Mouse (Mus musculus) neural tube, embryonic 14.5 days (tissue): Measurements from ENCODE around the gene Gm10428. TPM values are rescaled to one million over a fixed set of nuclear protein-coding genes. Genes with fewer than 3 reads are reported as not detected.
"Not testable (repeated sequence)": the region's sequence is repeated elsewhere in the genome, so short reads cannot be mapped to it uniquely, and the experiment has no call there.

Experiments used
- ATAC-seq: fragments of 200-750 bp; cut with Nextera tagmentation; 2 replicates; pipeline ENCODE4 v1.8.0; 2017; ENCODE audit warnings: low read depth, mild to moderate bottlenecking, moderate TSS enrichment, moderate library complexity
- H3K27ac ChIP-seq: fragments of 300-500 bp; sonication (generic); 2 replicates; pipeline ENCODE4 v1.5.1; 2014; ENCODE audit warnings: low read depth, mild to moderate bottlenecking, control low read depth, low read length, moderate library complexity, mixed read lengths
- H3K27me3 ChIP-seq: fragments of 300-500 bp; sonication (generic); 2 replicates; pipeline ENCODE4 v1.6.1; 2014; ENCODE audit warnings: low read length; ENCODE audit not compliant: control insufficient read depth, insufficient read depth
- H3K36me3 ChIP-seq: fragments of 300-500 bp; sonication (generic); 2 replicates; pipeline ENCODE4 v1.6.1; 2014; ENCODE audit warnings: low read length, mixed read lengths; ENCODE audit not compliant: control insufficient read depth, insufficient read depth
- H3K4me1 ChIP-seq: fragments of 300-500 bp; sonication (generic); 2 replicates; pipeline ENCODE4 v1.6.1; 2014; ENCODE audit warnings: low read length; ENCODE audit not compliant: control insufficient read depth, insufficient read depth
- H3K4me2 ChIP-seq: fragments of 300-500 bp; sonication (generic); 2 replicates; pipeline ENCODE4 v1.6.1; 2014; ENCODE audit warnings: mild to moderate bottlenecking, low read depth, low read length, control low read depth
- H3K4me3 ChIP-seq: fragments of 300-500 bp; sonication (generic); 2 replicates; pipeline ENCODE4 v1.5.1; 2014; ENCODE audit warnings: low read depth, low read length, control low read depth, mixed read lengths
- H3K9ac ChIP-seq: fragments of 300-500 bp; sonication (generic); replicated peaks from 2 replicates; pipeline ENCODE4 v1.6.1; 2014; ENCODE audit warnings: low read depth, mild to moderate bottlenecking, control low read depth, low read length, mixed read lengths
- H3K9me3 ChIP-seq: fragments of 300-500 bp; sonication (generic); 2 replicates; pipeline ENCODE4 v1.6.1; 2016; ENCODE audit warnings: low read length; ENCODE audit not compliant: control insufficient read depth
- WGBS: fragments of 180-500 bp; shearing (Covaris S2); extraction: QIAGEN DNeasy Blood & Tissue Kit; methylation state at CpG from one replicate; pipeline ENCODE4 v1.1.7; 2014; 5-methylcytosine and 5-hydroxymethylcytosine counted together
- polyA plus RNA-seq: library from polyadenylated mRNA; unstranded; fragments of >200 nt; fragmentation: Nextera tagmentation; extraction: Ambion mirVana; gene quantifications from 2 replicates; pipeline ENCODE4 v1.2.1, GENCODE M21; 2014

The Gm10428 gene
- polyA plus RNA-seq, 1 experiment from 2014 or later, result not detected

DNA sequence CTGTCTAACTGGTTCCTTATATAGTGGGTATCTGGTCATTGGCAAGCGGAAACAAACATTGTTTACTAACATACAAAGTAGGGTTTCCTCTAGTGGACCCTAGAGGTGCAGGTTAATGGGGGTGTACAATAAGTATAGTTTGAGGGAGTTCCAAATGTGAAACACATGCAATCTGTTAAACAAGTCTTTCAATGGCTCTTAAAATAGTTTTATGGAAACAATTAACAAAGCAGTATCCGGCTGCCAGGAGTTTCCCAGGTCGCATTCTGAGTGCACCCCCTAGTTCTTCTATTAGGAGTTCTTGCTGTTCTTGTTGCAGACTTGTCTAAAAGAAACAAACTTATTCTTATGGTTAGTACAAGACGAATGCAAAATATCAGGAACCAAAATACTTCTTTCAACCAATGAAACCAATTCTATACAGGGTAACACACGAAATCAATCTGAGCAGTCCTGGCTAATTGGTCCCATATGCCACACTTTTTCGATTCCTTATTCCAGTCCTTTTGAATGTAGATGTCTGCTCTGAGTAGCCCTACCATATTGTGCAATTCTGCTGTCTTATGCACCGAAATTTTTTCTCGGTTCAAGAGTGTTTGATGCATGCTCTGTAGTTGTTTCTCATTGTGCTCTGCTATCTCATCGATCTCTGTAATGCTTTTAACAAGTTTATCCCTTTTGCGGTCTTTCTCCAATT, 10.5 kb upstream of the Gm10428 start:
- Histone ChIP-seq H3K4me2 (no peak overlapping the region), H3K27ac (no peak overlapping the region), H3K9ac (no peak overlapping the region), H3K4me3 (no peak overlapping the region), H3K27me3 (no peaks in the 10 kb centered on the region), H3K9me3 (no peaks in the 10 kb centered on the region), H3K36me3 (no peaks in the 10 kb centered on the region), H3K4me1 (no peaks in the 10 kb centered on the region)
- 82% methylated on average over 10 of the region's 10 CpGs for WGBS
- no peak for ATAC-seq

DNA sequence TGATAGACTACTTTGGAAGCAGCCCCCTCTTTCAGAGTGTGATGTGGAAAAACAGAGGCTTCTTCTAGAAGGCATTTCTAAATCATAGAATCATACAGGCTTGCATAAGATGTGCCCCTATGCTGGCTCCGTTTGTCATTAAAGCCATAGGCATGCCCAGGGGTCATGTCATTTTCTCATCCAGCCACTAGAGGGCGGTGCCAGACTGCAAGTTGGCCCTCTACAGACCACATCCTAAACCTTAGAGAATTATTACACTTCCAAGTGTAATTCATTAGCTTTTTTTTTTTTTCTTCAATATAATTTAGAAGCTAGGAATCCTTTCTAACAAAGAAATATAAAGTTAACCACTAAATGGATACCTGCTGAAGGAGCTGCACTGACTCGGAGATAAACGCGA, 8.8 kb upstream of the Gm10428 start:
- Histone ChIP-seq H3K4me2 (no peak overlapping the region), H3K36me3 (no peaks in the 10 kb centered on the region), H3K9me3 (no peaks in the 10 kb centered on the region), H3K4me1 (no peaks in the 10 kb centered on the region), H3K9ac (no peak overlapping the region), H3K4me3 (no peak overlapping the region), H3K27me3 (no peaks in the 10 kb centered on the region), H3K27ac (no peak overlapping the region)
- WGBS, result 50% methylated on average over 5 of the region's 5 CpGs
- ATAC-seq, result peak; percentile 58; the same call in 1 of the 2 replicates

DNA sequence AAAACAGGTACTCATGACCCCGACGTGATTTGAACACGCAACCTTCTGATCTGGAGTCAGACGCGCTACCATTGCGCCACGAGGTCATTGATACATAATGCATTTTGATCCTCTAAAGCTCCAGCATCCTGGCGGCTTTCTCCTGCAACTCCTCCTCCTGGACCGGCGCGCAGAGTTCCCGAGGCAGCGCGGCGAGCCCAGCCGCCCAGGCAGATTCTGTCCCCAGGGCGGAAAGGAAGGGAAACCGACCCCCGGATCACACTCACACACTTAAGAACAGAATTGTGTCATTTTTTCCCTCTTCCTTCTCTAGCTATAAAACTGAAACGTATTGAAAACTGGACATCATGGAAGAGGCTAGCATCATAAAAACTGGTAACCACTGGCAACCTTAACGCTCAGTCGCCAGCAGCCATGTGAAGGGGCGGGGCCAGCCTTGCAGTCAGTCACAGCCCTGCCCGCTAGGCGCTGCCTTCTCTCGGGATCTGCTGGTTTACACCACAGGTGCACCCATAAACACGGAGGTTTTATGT, 6.8 kb upstream of the Gm10428 start:
- Histone ChIP-seq H3K4me2 (peak overlapping the region; percentile 53), H3K9me3 (no peaks in the 10 kb centered on the region), H3K4me1 (no peaks in the 10 kb centered on the region), H3K36me3 (no peaks in the 10 kb centered on the region), H3K27me3 (no peaks in the 10 kb centered on the region), H3K4me3 (peak overlapping the region; percentile 34), H3K9ac (no peak overlapping the region; the same call in 1 of the 2 replicates), H3K27ac (no peak overlapping the region)
- WGBS, result 2% methylated on average over 27 of the region's 27 CpGs
- ATAC-seq, result peak; percentile 89

DNA sequence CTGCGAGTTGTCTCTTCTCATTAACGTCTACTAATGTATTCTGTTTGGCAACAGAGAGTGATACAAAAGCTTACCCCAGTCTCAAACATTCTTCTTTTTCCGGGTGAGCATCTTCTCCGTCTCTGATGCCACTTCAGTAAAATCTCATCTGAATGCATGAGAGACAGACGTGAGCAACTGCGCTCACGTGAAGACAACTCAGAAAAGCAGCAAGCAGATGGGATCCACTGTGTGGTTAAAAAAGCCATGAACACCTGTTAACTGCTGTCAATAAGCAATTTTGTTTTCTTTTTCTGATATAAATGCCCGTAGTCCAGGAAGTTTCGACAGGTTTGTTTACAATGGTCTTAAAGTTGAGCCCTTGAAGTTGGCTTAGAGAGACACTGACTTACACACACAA, 5.7 kb upstream of the Gm10428 start:
- no peaks in the 10 kb centered on the region for H3K9me3 ChIP-seq
- no peak overlapping the region for H3K27ac ChIP-seq
- no peak overlapping the region for H3K9ac ChIP-seq
- H3K4me3 ChIP-seq, result no peak overlapping the region
- WGBS, result 75% methylated on average over 9 of the region's 9 CpGs
- H3K36me3 ChIP-seq, result no peaks in the 10 kb centered on the region
- H3K4me1 ChIP-seq, result no peaks in the 10 kb centered on the region
- no peaks in the 10 kb centered on the region for H3K27me3 ChIP-seq
- no peak overlapping the region for H3K4me2 ChIP-seq
- no peak for ATAC-seq

DNA sequence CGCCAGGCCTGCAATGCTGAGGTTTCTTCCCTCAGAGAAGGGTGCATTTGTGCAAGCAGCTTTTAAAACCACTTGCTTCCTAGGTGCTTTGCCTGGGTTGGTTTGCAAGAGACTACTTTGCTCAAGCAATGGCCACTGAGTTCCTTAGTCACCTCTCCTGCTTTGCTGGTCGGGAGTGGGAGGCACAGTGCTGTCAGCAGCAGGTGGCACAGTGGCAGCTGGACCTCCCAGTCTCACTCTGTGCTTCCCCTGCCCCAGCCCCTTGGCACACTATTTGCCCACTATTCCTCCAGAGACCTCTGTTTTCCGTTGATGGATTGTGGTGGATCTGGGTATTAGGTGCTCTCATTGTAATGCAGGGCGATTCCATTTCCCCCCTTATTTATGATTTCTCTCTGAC, 4.8 kb upstream of the Gm10428 start:
- H3K9me3 ChIP-seq, result no peaks in the 10 kb centered on the region
- ATAC-seq, result no peak
- H3K4me1 ChIP-seq, result no peaks in the 10 kb centered on the region
- H3K4me3 ChIP-seq, result no peak overlapping the region
- H3K36me3 ChIP-seq, result no peaks in the 10 kb centered on the region
- no peaks in the 10 kb centered on the region for H3K27me3 ChIP-seq
- no peak overlapping the region for H3K27ac ChIP-seq
- H3K9ac ChIP-seq, result no peak overlapping the region
- H3K4me2 ChIP-seq, result no peak overlapping the region
- WGBS, result 68% methylated on average over 4 of the region's 4 CpGs

DNA sequence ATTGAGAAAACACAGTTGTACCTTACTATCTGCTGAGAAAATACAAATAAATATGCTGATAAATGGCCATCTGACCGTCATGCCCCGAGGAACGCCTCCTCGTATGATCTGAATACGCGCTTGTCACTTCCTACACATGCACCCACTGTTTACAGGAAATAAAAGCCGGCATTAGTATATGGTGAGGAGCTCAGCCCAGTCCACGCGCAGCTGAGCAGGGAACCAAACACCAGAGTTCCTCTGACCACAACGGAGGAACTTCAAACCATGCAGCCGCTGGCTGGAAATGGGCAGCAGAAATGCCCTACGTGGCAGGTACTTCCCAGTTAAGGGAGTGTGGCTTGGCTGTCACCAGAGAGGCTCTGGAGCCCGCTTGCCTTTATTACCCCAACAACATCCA, 3.5 kb upstream of the Gm10428 start:
- H3K4me3 ChIP-seq, H3K27ac ChIP-seq, H3K4me2 ChIP-seq, H3K9ac ChIP-seq, H3K36me3 ChIP-seq, H3K27me3 ChIP-seq, H3K9me3 ChIP-seq, H3K4me1 ChIP-seq, ATAC-seq: not testable (repeated sequence)
- 92% methylated on average over 13 of the region's 13 CpGs for WGBS

DNA sequence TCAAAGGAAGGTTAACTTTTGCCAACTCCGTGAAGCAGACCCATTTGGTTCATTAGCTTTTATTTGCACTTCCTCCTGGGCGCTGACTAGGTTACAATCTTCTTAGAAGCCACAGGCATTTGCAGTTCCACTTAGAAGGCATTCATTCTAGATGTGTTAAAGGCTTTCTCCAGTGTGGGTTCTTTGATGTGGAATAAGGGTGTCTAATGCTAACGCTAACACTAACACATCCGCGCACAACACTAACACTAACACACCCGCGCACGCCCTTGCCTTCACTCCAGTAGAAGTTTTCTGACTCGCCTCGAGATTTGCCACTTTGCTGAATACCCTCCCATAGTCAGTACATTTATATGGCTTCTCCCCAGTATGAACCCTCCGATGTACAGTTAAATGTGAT, 709 bp upstream of the Gm10428 start:
- WGBS, result 64% methylated on average over 11 of the region's 11 CpGs
- Histone ChIP-seq H3K9me3 (no peaks in the 10 kb centered on the region), H3K4me3 (no peak overlapping the region), H3K9ac (no peak overlapping the region), H3K27ac (no peak overlapping the region), H3K4me1 (no peaks in the 10 kb centered on the region), H3K4me2 (no peak overlapping the region), H3K27me3 (no peaks in the 10 kb centered on the region), H3K36me3 (no peaks in the 10 kb centered on the region)
- ATAC-seq, result no peak

DNA sequence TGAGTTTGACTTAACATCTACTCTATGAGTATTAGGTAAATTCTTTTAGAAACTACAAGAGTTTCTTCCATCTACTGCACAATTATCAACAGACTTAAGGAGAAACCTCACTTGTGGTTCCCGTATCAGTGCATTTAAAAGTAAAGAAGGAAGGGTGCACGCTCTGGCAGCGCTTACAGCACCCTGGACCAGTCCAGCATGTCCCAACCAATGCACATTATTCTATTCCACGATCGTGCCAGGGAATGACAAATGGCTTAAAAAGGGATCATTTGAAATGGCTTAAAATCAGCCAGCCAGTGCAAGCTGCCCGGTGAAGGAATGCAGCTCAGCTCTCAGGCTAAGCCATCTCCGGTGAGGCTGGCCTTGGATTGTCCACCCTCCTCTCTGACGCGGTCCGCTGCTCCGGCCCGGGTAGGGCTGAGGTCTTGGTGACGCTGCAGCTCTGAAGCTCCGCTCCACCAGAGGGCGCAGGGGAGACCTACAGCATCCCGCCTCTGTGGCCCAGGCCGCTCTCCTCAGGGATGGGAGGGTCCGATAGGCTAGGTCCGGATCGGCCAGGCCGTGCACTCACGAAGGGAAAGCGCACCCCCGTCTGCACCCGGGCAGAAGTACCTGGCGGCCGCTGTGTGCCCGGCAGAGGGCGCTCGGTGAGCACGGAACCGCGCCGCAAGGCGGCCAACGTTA, 3.7 kb downstream of the Gm10428 start:
- no peaks in the 10 kb centered on the region for H3K36me3 ChIP-seq
- H3K4me2 ChIP-seq, result peak overlapping the region; percentile 56
- H3K4me3 ChIP-seq, result peak overlapping the region; percentile 33
- H3K9ac ChIP-seq, result peak overlapping the region; percentile 39
- ATAC-seq, result peak; percentile 99
- H3K4me1 ChIP-seq, result no peaks in the 10 kb centered on the region
- no peaks in the 10 kb centered on the region for H3K27me3 ChIP-seq
- no peak overlapping the region for H3K27ac ChIP-seq
- no peaks in the 10 kb centered on the region for H3K9me3 ChIP-seq
- WGBS, result 7% methylated on average over 36 of the region's 36 CpGs

DNA sequence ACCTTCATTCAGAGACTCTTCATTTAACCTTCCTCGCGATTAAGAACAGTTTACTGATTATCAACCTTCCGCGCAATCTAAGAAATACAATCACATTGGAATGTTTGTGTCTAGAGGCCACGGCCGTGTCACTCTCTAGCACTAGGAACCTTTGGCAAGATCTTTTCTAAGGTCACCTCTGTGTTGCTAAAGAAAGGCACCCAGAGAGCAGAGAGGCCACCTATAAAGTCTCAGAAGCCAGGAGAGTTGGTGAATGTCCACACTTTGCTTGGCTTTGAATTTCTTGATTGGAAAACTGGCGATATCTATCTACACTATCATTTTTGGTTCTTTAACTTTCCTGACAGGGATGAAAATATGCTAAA, 4.2 kb downstream of the Gm10428 start:
- Histone ChIP-seq H3K36me3 (no peaks in the 10 kb centered on the region), H3K27me3 (no peaks in the 10 kb centered on the region), H3K27ac (no peak overlapping the region), H3K4me2 (peak overlapping the region; percentile 56), H3K9me3 (no peaks in the 10 kb centered on the region), H3K4me3 (peak overlapping the region; percentile 33), H3K9ac (no peak overlapping the region), H3K4me1 (no peaks in the 10 kb centered on the region)
- WGBS, result 6% methylated on average over 7 of the region's 7 CpGs
- ATAC-seq, result peak; percentile 41; the same call in 1 of the 2 replicates
